Mouse (Mus musculus): Measurements from ENCODE around the gene Cadm1.

- TF ChIP-seq CTCF (IDR thresholded peaks at IDR 0.05; ENCODE audit: low read depth) (no peak), EP300 (IDR thresholded peaks at IDR 0.05; ENCODE audit: low read depth) (no peak)
These were observed 24.0 kb upstream of the Cadm1 start for GRCm38 (mm10) chr9:47505956-47506355.
